16 mouse cellular contexts compared by ENCODE assay signal in the genomic region with DNA sequence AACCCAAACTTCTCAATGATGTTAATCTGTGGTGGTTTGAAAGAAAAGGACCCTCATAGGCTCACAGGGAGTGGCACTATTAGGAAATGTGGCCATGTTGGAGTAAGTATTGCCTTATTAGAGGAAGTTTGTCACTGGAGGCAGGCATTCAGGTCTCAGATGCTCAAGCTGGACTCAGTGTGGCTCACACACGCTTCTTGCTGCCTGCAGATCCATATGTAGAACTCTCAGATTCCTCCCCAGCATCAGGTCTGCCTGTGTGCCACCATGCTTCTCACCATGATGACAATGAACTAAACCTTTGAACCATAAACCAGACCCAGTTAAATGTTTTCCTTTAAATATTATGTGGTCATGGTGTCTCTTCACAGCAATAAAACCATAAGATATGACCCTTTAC.
"Had no signal": no experiment of that assay in that cellular context is flagged by ENCODE, and none has a peak within 500 bp of the region (broad histone marks: within the 10 kb centered on the region; RNA-seq: fewer than 3 reads in every experiment).

No protein-coding gene starts in this region.

- DNase-seq: retina, postnatal 1 day; right cerebral cortex, adult 18-20 months; right cerebral cortex, postnatal 25 days; right cerebral cortex, postnatal 4 days; spleen, adult 18-20 months; thymus, adult 18-20 months; thymus, adult 2 months; thymus, postnatal 14 days; thymus, postnatal 25 days; thymus, postnatal 36 days; thymus, postnatal 4 days had no signal

- H3K27me3 ChIP-seq: neural tube, embryonic 12.5 days; neural tube, embryonic 13.5 days; neural tube, embryonic 15.5 days; stomach, embryonic 15.5 days had no signal

- H3K27ac ChIP-seq: neural tube, embryonic 12.5 days; neural tube, embryonic 13.5 days; neural tube, embryonic 15.5 days; stomach, embryonic 15.5 days; stomach, postnatal 0 days had no signal

- H3K4me3 ChIP-seq: neural tube, embryonic 12.5 days; neural tube, embryonic 13.5 days; neural tube, embryonic 15.5 days; stomach, embryonic 15.5 days had no signal

- H3K9me3 ChIP-seq: neural tube, embryonic 12.5 days; neural tube, embryonic 13.5 days; neural tube, embryonic 15.5 days; stomach, embryonic 15.5 days had no signal

- H3K36me3 ChIP-seq: neural tube, embryonic 12.5 days; neural tube, embryonic 13.5 days; neural tube, embryonic 15.5 days; stomach, embryonic 15.5 days had no signal

- H3K4me1 ChIP-seq: neural tube, embryonic 12.5 days; neural tube, embryonic 13.5 days; neural tube, embryonic 15.5 days; stomach, embryonic 15.5 days had no signal
